Mouse (Mus musculus) mesoderm, embryonic 11.5 days (tissue): ENCODE measurements around the gene Disp3.

Experiments used
- DNase-seq: peaks from one replicate; pipeline ENCODE4 v3.0.0-alpha.2; 2012; ENCODE audit warnings: low read depth, low spot score

Disp3 gene

GRCm38 (mm10) chr4:148220656-148221055, 67.1 kb downstream of the Disp3 start:
- no peak for DNase-seq

GRCm38 (mm10) chr4:148218238-148218637, 69.5 kb downstream of the Disp3 start:
- no peak for DNase-seq

GRCm38 (mm10) chr4:148215264-148215900, 72.4 kb downstream of the Disp3 start:
- peak; percentile 36 for DNase-seq

- DNase-seq, result no peak
Measured at GRCm38 (mm10) chr4:148214460-148215136, 73.2 kb downstream of the Disp3 start.

GRCm38 (mm10) chr4:148204873-148205232, 82.9 kb downstream of the Disp3 start:
- DNase-seq, result no peak

- no peak for DNase-seq
Measured at GRCm38 (mm10) chr4:148204061-148204872, 83.5 kb downstream of the Disp3 start.

- DNase-seq, result no peak
Measured at GRCm38 (mm10) chr4:148203557-148203956, 84.2 kb downstream of the Disp3 start.

GRCm38 (mm10) chr4:148198721-148199120, 89.0 kb downstream of the Disp3 start:
- no peak for DNase-seq

- no peak for DNase-seq
Measured at GRCm38 (mm10) chr4:148194400-148194799, 93.4 kb downstream of the Disp3 start.

GRCm38 (mm10) chr4:148192707-148193245, 95.0 kb downstream of the Disp3 start:
- no peak for DNase-seq
